Mouse (Mus musculus) midbrain, embryonic 14.5 days (tissue): Measurements from ENCODE around the gene Pofut1. TPM values are rescaled to one million over a fixed set of nuclear protein-coding genes. Genes with fewer than 3 reads are reported as not detected.

Experiments
- ATAC-seq: fragments of 200-750 bp; cut with Nextera tagmentation; 2 replicates; pipeline ENCODE4 v1.8.0; 2017; ENCODE audit warnings: moderate number of reproducible peaks, moderate library complexity; ENCODE audit not compliant: low FRiP score, low TSS enrichment
- DNase-seq: peaks from one replicate; pipeline ENCODE4 v3.0.0-alpha.2; 2015
- H3K27ac ChIP-seq: fragments of 300-500 bp; sonication (generic); replicated peaks from 2 replicates; pipeline ENCODE4 v1.5.1; 2014; ENCODE audit warnings: mild to moderate bottlenecking, low read depth, low read length, moderate library complexity
- H3K27me3 ChIP-seq: fragments of 300-500 bp; sonication (generic); 2 replicates; pipeline ENCODE4 v1.6.1; 2014; ENCODE audit warnings: low read length, control low read depth, mixed read lengths; ENCODE audit not compliant: control insufficient read depth, insufficient read depth
- H3K36me3 ChIP-seq: fragments of 300-500 bp; sonication (generic); 2 replicates; pipeline ENCODE4 v1.6.1; 2014; ENCODE audit warnings: low read length, control low read depth; ENCODE audit not compliant: control insufficient read depth, insufficient read depth
- H3K4me1 ChIP-seq: fragments of 300-500 bp; sonication (generic); 2 replicates; pipeline ENCODE4 v1.6.1; 2014; ENCODE audit warnings: mild to moderate bottlenecking, antibody characterized with exemption, low read length, control low read depth; ENCODE audit not compliant: control insufficient read depth, insufficient read depth
- H3K4me2 ChIP-seq: fragments of 300-500 bp; sonication (generic); 2 replicates; pipeline ENCODE4 v1.6.1; 2014; ENCODE audit warnings: mild to moderate bottlenecking, low read length, moderate library complexity
- H3K4me3 ChIP-seq: fragments of 300-500 bp; sonication (generic); replicated peaks from 2 replicates; pipeline ENCODE4 v1.5.1; 2014; ENCODE audit warnings: low read depth, low read length
- H3K9ac ChIP-seq: fragments of 300-500 bp; sonication (generic); replicated peaks from 2 replicates; pipeline ENCODE4 v1.6.1; 2014; ENCODE audit warnings: mild to moderate bottlenecking, low read length, moderate library complexity
- H3K9me3 ChIP-seq: fragments of 300-500 bp; sonication (generic); 2 replicates; pipeline ENCODE4 v1.6.1; 2016; ENCODE audit warnings: low read length, control low read depth, mixed read lengths; ENCODE audit not compliant: control insufficient read depth
- WGBS: fragments of 180-500 bp; shearing (Covaris S2); extraction: QIAGEN DNeasy Blood & Tissue Kit; methylation state at CpG from one replicate; pipeline ENCODE4 v1.1.7; 2014; 5-methylcytosine and 5-hydroxymethylcytosine counted together
- polyA plus RNA-seq: library from polyadenylated mRNA; unstranded; fragments of >200 nt; fragmentation: Nextera tagmentation; extraction: Ambion mirVana; gene quantifications from 2 replicates; pipeline ENCODE4 v1.2.1, GENCODE M21; 2014

The Pofut1 gene
- polyA plus RNA-seq = 5.6 and 6.0 TPM in 2 replicates

DNA sequence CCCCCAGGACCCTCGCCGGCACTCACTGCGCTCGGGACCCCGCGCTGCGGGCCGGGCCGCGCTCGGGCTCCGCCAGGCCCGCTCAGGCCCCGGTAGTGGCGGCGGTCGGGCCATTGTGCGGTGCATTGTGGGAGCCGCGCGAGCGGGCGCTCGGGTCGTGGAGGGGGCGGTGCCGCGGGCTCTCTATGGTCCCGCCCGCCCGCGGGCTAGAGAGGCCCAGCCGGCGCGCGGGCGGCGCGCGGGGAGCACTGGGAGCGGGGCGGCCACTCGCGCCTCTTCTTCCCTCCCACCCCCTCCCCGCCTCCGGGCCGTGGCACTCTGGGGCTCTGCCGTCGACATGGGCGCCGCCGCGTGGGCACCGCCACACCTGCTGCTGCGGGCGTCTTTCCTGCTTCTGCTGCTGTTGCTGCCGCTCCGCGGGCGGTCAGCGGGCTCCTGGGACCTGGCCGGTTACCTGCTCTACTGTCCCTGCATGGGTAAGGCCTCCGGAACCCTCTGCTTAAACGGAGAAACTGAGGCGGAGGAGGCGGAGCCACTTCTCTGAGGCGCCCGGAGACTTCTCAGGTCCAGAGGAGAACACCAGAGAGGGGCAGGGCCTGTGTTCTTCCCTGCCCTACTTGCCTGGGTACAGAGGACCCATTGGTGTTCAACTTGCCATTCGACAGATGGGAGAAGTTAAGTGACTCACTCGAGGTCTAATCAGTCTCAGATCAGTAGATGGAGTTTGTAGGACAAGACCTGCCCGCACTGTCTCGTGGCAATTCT is at the start of gene Pofut1, which contains the start of gene Plagl2:
Pofut1 (plus strand) TSS at position 284 of the 765 bp plus-strand sequence.
Plagl2 (minus strand) TSS at position 177 of the 765 bp plus-strand sequence.
- DNase-seq (peak; percentile 97), ATAC-seq (peak; percentile 97)
- WGBS = under 1% methylated on average over 65 of the region's 72 CpGs
- Histone ChIP-seq H3K9ac (peak within 1 kb of the TSS; percentile 99), H3K4me1 (peaks cover 30% of the 10 kb centered on the region), H3K4me3 (peak within 1 kb of the TSS; percentile 94), H3K36me3 (no peaks in the 10 kb centered on the region), H3K9me3 (no peaks in the 10 kb centered on the region), H3K27ac (peak within 1 kb of the TSS; percentile 84), H3K4me2 (peak within 1 kb of the TSS; percentile 71), H3K27me3 (no peaks in the 10 kb centered on the region)

DNA sequence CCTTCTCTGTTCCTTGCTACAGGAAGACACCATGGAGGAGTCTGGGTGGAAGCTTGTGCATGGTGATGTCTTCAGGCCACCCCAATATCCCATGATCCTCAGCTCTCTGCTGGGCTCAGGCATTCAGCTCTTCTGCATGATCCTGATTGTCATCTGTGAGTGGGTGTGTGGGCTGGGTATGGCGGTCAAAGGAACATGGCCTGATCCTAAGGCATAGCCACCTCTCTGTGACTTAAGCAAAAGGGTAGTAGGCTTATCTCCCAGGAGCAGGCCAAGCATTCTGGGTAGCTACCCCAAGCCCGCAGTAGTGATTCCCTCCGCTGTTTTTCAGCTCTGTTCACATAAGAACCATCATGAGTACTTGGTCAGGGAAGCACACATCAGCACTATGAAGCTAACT is 47.1 kb upstream of the Pofut1 start:
- peaks cover 86% of the 10 kb centered on the region for H3K36me3 ChIP-seq
- H3K4me1 ChIP-seq = no peaks in the 10 kb centered on the region
- no peak for DNase-seq
- no peak overlapping the region for H3K27ac ChIP-seq
- no peak for ATAC-seq
- H3K9ac ChIP-seq = no peak overlapping the region
- H3K27me3 ChIP-seq = no peaks in the 10 kb centered on the region
- no peaks in the 10 kb centered on the region for H3K9me3 ChIP-seq
- 91% methylated on average over 3 of the region's 3 CpGs for whole genome bisulfite sequencing
- H3K4me3 ChIP-seq = no peak overlapping the region
- H3K4me2 ChIP-seq = no peak overlapping the region

DNA sequence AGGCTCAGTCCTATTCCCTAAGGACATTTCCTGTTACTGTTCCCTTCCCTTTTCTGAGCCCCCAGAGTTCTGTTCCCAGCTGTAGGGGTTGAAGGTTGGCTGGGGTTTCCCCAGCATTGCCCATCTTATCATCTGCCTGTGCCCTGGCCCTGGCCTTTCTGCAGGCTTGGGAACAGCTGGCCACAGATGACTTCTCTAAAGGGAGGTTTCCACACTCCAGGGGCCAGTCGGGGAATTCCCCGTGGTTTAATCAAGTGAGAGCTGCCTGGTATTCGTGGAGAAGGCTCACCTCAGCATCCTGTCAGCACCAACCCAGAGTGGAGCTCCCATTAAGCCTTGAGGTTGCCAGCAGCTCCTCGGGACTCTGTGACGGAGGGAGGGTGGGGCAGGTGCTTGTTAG is 42.8 kb upstream of the Pofut1 start:
- peaks cover 78% of the 10 kb centered on the region for H3K36me3 ChIP-seq
- DNase-seq (no peak), ATAC-seq (no peak)

DNA sequence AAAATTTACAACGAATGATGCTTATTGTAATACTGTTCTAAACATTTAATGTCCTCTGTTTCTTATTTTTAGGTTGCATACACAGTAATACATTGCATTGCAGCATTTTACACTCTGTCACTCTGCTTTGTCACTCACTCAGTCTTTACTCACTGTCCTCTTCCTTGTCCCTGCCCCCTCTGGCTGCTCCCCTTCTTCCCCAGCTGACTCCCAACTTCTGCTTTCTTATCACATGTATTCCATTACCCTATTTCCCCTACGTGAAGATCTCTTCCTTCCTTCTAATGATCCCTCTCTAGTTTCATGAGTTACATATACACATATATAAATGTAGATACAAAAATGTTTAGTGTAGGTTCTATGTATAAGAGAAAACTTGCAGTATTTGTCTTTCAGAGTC is 42.2 kb upstream of the Pofut1 start:
- peaks cover 80% of the 10 kb centered on the region for H3K36me3 ChIP-seq

More for the DNA sequence above, 42.8 kb upstream of the Pofut1 start:
- Histone ChIP-seq H3K4me3 (no peak overlapping the region), H3K9ac (no peak overlapping the region), H3K27me3 (no peaks in the 10 kb centered on the region), H3K4me1 (no peaks in the 10 kb centered on the region), H3K27ac (no peak overlapping the region), H3K4me2 (no peak overlapping the region), H3K9me3 (no peaks in the 10 kb centered on the region)
- 86% methylated on average over 5 of the region's 5 CpGs for WGBS

DNA sequence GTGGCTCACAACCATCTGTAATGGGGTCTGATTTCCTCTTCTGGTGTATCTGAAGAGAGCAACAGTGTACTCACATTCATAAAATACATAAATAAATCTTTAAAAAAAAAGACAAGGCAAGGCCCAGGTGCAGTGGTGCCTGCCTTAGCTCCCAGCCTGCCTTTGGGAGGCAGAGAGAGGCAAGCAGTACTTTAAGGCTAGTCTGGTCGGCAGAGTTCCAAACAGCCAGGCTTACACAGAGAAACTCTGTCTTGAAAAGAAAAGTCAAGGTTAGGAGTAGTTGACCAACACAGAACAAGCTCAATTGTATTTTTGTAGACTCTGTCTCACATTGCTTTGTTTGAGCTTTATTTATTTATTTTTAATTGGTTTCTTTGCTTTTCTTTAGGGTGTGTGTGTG is 38.6 kb upstream of the Pofut1 start:
- DNase-seq = no peak
- Histone ChIP-seq H3K4me2 (no peak overlapping the region), H3K27ac (no peak overlapping the region), H3K9ac (no peak overlapping the region), H3K4me1 (no peaks in the 10 kb centered on the region), H3K4me3 (no peak overlapping the region), H3K27me3 (no peaks in the 10 kb centered on the region), H3K36me3 (peaks cover 85% of the 10 kb centered on the region), H3K9me3 (no peaks in the 10 kb centered on the region)
- ATAC-seq = no peak
- 50% methylated on average over 1 of the region's 1 CpGs for WGBS

More for the DNA sequence above, 42.2 kb upstream of the Pofut1 start:
- Histone ChIP-seq H3K4me3 (no peak overlapping the region), H3K4me1 (no peaks in the 10 kb centered on the region), H3K9ac (no peak overlapping the region), H3K4me2 (no peak overlapping the region), H3K27ac (no peak overlapping the region), H3K9me3 (no peaks in the 10 kb centered on the region), H3K27me3 (no peaks in the 10 kb centered on the region)
- ATAC-seq (no peak), DNase-seq (no peak)
- WGBS = 94% methylated on average over 2 of the region's 2 CpGs

DNA sequence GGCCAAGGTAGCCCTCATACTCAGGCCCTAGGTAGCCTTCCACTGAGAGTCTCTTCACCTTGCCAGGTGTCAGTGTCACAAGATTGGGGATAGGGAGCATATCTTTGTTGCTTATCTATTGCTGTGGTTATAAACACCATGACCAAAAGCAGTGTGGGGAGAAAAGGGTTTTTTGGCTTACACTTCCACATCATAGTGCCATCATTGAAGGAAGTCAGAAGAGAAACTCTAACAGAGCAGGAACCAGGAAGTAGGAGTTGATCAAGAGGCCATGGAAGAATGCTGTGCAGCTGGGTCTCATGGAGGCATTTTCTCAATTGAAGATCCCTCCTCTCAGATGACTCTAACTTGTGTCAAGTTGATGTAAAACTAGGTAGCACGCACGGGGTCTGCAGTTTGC is 33.2 kb upstream of the Pofut1 start:
- ATAC-seq (no peak), DNase-seq (no peak)
- Histone ChIP-seq H3K27ac (no peak overlapping the region), H3K4me3 (no peak overlapping the region), H3K27me3 (no peaks in the 10 kb centered on the region), H3K9me3 (no peaks in the 10 kb centered on the region), H3K4me1 (no peaks in the 10 kb centered on the region), H3K36me3 (peaks cover 69% of the 10 kb centered on the region), H3K9ac (no peak overlapping the region), H3K4me2 (no peak overlapping the region)
- 97% methylated on average over 2 of the region's 2 CpGs for WGBS

DNA sequence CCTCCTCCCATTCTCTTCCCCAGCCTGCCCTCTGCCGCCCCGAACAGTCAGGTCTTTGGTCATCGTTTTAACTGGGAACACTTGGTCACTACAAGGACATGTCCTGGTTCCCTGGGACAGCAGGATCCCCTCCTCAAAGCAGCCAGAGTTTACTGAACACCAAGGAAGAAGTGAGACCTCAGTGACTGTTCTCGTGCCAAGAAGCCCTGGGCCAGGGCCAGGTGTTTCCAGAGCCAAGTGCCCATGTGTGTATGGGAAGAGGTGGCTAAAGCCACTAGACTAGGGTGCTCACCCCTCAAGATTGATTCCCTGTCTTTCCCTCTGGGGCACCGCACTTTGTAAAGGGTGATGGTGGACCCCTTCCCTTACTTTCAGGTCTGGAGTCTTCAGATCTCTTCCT is 32.0 kb upstream of the Pofut1 start:
- Histone ChIP-seq H3K9ac (no peak overlapping the region), H3K4me1 (no peaks in the 10 kb centered on the region), H3K4me2 (no peak overlapping the region), H3K27ac (no peak overlapping the region), H3K9me3 (no peaks in the 10 kb centered on the region), H3K36me3 (peaks cover 62% of the 10 kb centered on the region), H3K27me3 (no peaks in the 10 kb centered on the region), H3K4me3 (no peak overlapping the region)
- 94% methylated on average over 5 of the region's 5 CpGs for WGBS
- DNase-seq (no peak), ATAC-seq (no peak)

DNA sequence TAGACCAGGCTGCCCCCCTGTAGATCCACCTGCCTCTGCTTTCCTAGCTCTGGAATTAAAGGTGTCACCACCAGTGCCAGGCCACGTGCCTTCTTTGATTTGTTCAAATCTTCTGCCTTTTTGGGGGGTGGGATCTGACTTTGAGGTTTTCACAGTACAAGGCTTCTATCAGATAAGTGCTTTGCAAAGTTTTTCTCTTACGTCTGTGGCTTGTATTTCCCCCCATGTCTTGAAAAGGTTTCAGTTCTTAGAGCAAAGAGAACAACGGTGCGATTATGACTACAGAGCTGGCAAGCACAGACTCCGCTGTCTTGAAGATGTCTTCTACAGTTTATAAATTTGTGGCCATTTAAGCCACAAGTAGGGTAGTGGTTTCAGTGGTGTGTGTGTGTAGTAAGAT is 29.9 kb upstream of the Pofut1 start:
- peaks cover 41% of the 10 kb centered on the region for H3K36me3 ChIP-seq
- no peak for ATAC-seq

DNA sequence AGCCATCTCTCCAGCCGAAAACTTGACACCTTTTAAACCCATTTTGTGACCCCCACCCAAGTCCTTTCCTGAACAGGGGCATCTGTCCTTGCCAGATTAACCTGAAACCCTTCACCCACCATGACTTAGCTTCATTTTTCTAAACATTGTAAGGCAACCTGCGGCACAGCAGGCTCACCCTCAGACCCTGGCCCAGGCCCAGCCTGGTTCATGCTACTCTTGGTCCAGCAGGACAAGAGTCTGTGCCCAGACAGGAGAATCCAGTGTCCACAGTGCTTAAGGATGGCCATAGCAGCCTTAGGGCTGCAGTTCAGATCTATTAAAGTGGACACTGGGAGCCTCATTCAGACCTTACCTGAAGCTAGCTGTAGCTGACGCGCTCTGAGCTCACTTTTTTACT is 28.0 kb upstream of the Pofut1 start:
- no peaks in the 10 kb centered on the region for H3K9me3 ChIP-seq
- 89% methylated on average over 4 of the region's 4 CpGs for WGBS
- H3K27ac ChIP-seq = no peak overlapping the region
- no peak overlapping the region for H3K4me3 ChIP-seq
- ATAC-seq (no peak), DNase-seq (no peak)
- H3K4me2 ChIP-seq = no peak overlapping the region
- H3K36me3 ChIP-seq = peaks cover 22% of the 10 kb centered on the region
- no peaks in the 10 kb centered on the region for H3K27me3 ChIP-seq
- H3K4me1 ChIP-seq = no peaks in the 10 kb centered on the region
- H3K9ac ChIP-seq = no peak overlapping the region

More for the DNA sequence above, 29.9 kb upstream of the Pofut1 start:
- Histone ChIP-seq H3K4me3 (no peak overlapping the region), H3K27me3 (no peaks in the 10 kb centered on the region), H3K4me2 (no peak overlapping the region), H3K9ac (no peak overlapping the region), H3K4me1 (no peaks in the 10 kb centered on the region), H3K27ac (no peak overlapping the region), H3K9me3 (no peaks in the 10 kb centered on the region)
- DNase-seq = no peak
- 94% methylated on average over 5 of the region's 5 CpGs for WGBS
